Mouse (Mus musculus): ENCODE measurements around the gene Saa1. TPM values are rescaled to one million over a fixed set of nuclear protein-coding genes. Genes with fewer than 3 reads are reported as not detected.

The Saa1 gene
- polyA plus RNA-seq, 1 experiment from 2014 or later, result 3.7 TPM

DNA sequence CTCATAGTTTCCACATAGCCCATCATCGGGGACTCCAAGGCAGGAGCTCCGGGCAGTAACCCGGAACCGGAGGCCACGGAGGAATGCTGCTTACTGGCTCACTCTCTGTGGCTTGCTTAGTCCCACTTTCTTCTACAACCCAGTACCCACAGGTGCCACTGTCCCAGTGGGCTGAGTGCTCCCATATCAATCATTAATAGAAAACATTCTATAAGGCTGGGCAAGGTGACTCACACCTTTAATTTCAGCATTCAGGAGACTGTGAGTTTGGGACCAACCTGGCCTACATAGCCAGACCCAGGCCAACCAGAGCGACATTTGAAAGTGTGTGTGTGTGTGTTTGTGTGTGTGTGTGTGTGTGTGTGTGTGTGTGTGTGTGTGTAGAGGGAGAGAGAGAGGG lies 19.4 kb downstream of the Saa1 start:
- 82% methylated on average over 6 of the region's 6 CpGs for WGBS
- TF ChIP-seq CTCF (IDR thresholded peaks at IDR 0.05; ENCODE audit: low read depth), result no peak

DNA sequence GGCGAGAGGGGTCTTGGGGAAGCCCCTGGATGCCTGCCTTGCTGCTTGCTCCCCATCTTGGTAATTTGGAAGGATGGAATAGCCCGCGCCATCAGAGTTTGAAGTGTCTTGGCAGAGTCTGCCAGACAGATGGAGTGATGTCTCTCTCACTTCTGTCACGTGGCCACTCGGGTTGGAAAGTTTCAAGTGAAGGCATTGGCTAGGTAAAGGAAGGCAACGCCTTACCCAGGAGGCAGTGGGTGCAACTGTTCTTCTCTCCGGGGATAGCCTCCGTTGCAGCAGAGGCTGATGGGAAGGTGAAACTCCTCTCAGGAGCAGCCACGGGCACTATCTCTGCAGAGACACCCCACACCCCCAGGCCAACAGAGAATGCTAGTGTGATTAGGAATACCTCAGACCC lies 22.3 kb downstream of the Saa1 start:
- H3K4me1 ChIP-seq (replicated peaks; ENCODE audit: insufficient read depth, low read length), result no peaks in the 10 kb centered on the region
- H3K36me3 ChIP-seq (ENCODE audit: insufficient read depth, low read length), result no peaks in the 10 kb centered on the region
- H3K9ac ChIP-seq (ENCODE audit: low read depth, low read length), result no peak overlapping the region
- no peak overlapping the region for H3K4me2 ChIP-seq (ENCODE audit: low read length)
- no peak for DNase-seq (ENCODE audit: low spot score)
- H3K27me3 ChIP-seq (ENCODE audit: insufficient read depth, low read length), result no peaks in the 10 kb centered on the region
- H3K9me3 ChIP-seq (replicated peaks; ENCODE audit: low read length), result no peaks in the 10 kb centered on the region
- H3K27ac ChIP-seq, result no peak overlapping the region
- H3K4me3 ChIP-seq (replicated peaks; ENCODE audit: low read depth, low read length), result no peak overlapping the region
- 84% methylated on average over 9 of the region's 9 CpGs for WGBS
- TF ChIP-seq CTCF (IDR thresholded peaks at IDR 0.05; ENCODE audit: low read depth), result no peak
- no peak for ATAC-seq (replicated peaks; ENCODE audit: low FRiP score, low read depth)

More for the DNA sequence above, 19.4 kb downstream of the Saa1 start:
- Histone ChIP-seq H3K4me1 (replicated peaks; ENCODE audit: insufficient read depth, low read length) (no peaks in the 10 kb centered on the region), H3K9ac (ENCODE audit: low read depth, low read length) (no peak overlapping the region), H3K9me3 (replicated peaks; ENCODE audit: low read length) (no peaks in the 10 kb centered on the region), H3K4me2 (ENCODE audit: low read length) (no peak overlapping the region), H3K27me3 (ENCODE audit: insufficient read depth, low read length) (no peaks in the 10 kb centered on the region), H3K4me3 (replicated peaks; ENCODE audit: low read depth, low read length) (no peak overlapping the region), H3K27ac (no peak overlapping the region), H3K36me3 (ENCODE audit: insufficient read depth, low read length) (no peaks in the 10 kb centered on the region)
- no peak for ATAC-seq (replicated peaks; ENCODE audit: low FRiP score, low read depth)
- DNase-seq (ENCODE audit: low spot score), result no peak

DNA sequence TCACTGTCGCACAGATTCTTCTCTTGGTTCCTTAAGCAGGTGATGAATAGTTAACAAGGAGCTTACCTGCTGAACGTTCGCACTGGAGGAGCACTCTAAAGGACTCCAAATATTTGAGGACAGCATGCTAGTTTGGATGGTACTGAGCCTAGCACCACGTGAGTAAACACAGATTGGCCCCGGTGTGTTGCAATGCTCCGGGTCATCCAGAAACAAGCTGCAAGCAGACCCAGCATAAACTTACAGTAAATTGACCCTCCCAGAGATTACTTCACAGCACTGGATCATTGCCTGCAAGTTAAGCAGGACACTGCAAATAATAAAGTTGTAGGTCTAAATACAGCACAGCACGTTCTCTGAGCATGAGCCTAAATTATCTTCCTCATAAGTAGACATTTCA lies 23.3 kb downstream of the Saa1 start:
- no peaks in the 10 kb centered on the region for H3K27me3 ChIP-seq (ENCODE audit: insufficient read depth, low read length)
- H3K9ac ChIP-seq (ENCODE audit: low read depth, low read length), result no peak overlapping the region
- DNase-seq (ENCODE audit: low spot score) (no peak), ATAC-seq (replicated peaks; ENCODE audit: low FRiP score, low read depth) (no peak)
- H3K27ac ChIP-seq, result no peak overlapping the region
- H3K36me3 ChIP-seq (ENCODE audit: insufficient read depth, low read length), result no peaks in the 10 kb centered on the region
- no peak for TF ChIP-seq CTCF (IDR thresholded peaks at IDR 0.05; ENCODE audit: low read depth)
- no peaks in the 10 kb centered on the region for H3K9me3 ChIP-seq (replicated peaks; ENCODE audit: low read length)
- no peak overlapping the region for H3K4me3 ChIP-seq (replicated peaks; ENCODE audit: low read depth, low read length)
- WGBS, result 70% methylated on average over 7 of the region's 7 CpGs
- H3K4me1 ChIP-seq (replicated peaks; ENCODE audit: insufficient read depth, low read length), result no peaks in the 10 kb centered on the region
- H3K4me2 ChIP-seq (ENCODE audit: low read length), result no peak overlapping the region

DNA sequence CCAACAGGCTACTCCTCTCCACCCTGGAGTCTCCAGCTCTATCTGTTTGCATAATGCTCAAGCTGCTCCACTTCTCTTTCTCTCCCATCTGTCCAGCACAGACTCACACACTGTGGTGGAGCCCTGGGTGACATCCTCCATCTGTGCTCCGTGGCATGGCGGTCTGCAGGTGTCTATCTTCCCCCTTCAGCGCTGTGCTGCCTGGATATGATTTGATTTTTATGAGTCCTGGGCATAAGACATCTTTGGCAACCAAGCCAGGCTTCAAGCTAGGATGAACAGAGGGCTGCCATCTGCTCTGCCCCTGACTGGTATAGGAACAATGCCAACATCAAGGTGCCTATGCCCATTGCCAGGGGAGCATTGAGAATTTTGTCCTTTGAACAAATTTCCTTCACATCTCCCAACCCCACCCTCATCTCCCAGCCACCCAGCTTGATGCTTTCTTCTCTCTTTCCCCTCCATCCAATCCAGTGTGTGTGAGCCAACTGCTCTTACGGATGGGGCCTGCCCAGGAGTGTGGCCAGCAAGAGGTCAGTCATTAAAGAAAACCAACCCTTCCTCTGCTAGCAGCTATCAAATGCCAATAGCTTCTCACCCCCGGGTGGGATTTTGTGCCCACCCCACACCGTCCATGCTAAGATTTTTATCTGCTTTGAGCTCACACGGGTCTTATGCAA lies 24.0 kb downstream of the Saa1 start:
- DNase-seq (ENCODE audit: low spot score) (no peak), ATAC-seq (replicated peaks; ENCODE audit: low FRiP score, low read depth) (no peak)
- no peaks in the 10 kb centered on the region for H3K27me3 ChIP-seq (ENCODE audit: insufficient read depth, low read length)
- H3K27ac ChIP-seq, result no peak overlapping the region
- 78% methylated on average over 7 of the region's 7 CpGs for WGBS
- H3K9me3 ChIP-seq (replicated peaks; ENCODE audit: low read length), result no peaks in the 10 kb centered on the region
- no peak for TF ChIP-seq CTCF (IDR thresholded peaks at IDR 0.05; ENCODE audit: low read depth)
- H3K4me2 ChIP-seq (ENCODE audit: low read length), result no peak overlapping the region
- H3K9ac ChIP-seq (ENCODE audit: low read depth, low read length), result no peak overlapping the region
- no peaks in the 10 kb centered on the region for H3K36me3 ChIP-seq (ENCODE audit: insufficient read depth, low read length)
- no peaks in the 10 kb centered on the region for H3K4me1 ChIP-seq (replicated peaks; ENCODE audit: insufficient read depth, low read length)
- H3K4me3 ChIP-seq (replicated peaks; ENCODE audit: low read depth, low read length), result no peak overlapping the region

DNA sequence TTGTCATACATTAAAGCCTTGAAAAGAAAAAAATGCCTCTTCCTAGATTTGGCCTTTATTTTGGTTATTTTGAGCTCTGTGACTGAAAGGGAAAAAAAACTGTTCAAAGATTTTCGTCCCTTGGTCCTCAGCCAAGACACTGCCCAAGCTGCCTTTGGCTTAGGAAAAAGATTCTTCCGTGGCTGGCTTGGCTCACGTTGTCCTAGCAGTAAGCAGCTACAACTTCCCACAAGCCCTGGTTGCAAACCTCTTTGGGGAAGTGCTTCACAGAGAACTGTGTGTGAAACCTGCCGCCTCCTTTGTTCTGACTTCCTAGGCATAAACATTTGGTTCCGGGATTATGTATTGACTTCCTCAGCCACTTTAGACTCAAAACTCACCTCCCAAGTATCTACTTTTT lies 25.9 kb downstream of the Saa1 start:
- WGBS, result 38% methylated on average over 5 of the region's 5 CpGs
- Histone ChIP-seq H3K27ac (no peak overlapping the region), H3K4me3 (replicated peaks; ENCODE audit: low read depth, low read length) (no peak overlapping the region), H3K9me3 (replicated peaks; ENCODE audit: low read length) (no peaks in the 10 kb centered on the region), H3K9ac (ENCODE audit: low read depth, low read length) (no peak overlapping the region), H3K36me3 (ENCODE audit: insufficient read depth, low read length) (no peaks in the 10 kb centered on the region), H3K4me2 (ENCODE audit: low read length) (no peak overlapping the region), H3K4me1 (replicated peaks; ENCODE audit: insufficient read depth, low read length) (no peaks in the 10 kb centered on the region), H3K27me3 (ENCODE audit: insufficient read depth, low read length) (no peaks in the 10 kb centered on the region)
- ATAC-seq (replicated peaks; ENCODE audit: low FRiP score, low read depth) (no peak), DNase-seq (ENCODE audit: low spot score) (no peak)
- TF ChIP-seq CTCF (IDR thresholded peaks at IDR 0.05; ENCODE audit: low read depth), result no peak

DNA sequence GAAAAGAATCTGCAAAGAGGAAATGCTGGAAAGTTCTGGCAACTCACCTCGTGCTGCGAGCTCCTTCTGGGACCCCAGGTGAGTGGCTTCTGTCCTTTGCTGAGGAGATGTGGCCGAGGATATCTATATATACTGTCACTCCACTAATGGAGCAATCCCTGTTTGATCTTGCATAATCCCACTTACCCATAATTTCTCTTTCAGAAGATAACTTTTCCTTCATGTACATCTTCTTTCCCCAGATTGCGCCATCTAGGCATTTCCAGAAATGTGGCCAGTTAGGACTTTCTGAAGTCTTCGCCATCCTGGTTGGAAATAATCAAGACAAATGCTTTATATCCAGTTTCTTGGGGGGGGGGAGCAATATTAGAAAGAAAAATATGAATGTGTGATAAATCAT lies 27.2 kb downstream of the Saa1 start, which contains the start of gene Saa3:
Saa3 (minus strand) TSS at position 101 of the 400 bp plus-strand sequence.
- Histone ChIP-seq H3K27me3 (ENCODE audit: insufficient read depth, low read length) (no peaks in the 10 kb centered on the region), H3K4me3 (replicated peaks; ENCODE audit: low read depth, low read length) (no peak within 1 kb of the TSS), H3K4me2 (ENCODE audit: low read length) (no peak within 1 kb of the TSS), H3K9me3 (replicated peaks; ENCODE audit: low read length) (no peaks in the 10 kb centered on the region), H3K4me1 (replicated peaks; ENCODE audit: insufficient read depth, low read length) (no peaks in the 10 kb centered on the region), H3K27ac (no peak within 1 kb of the TSS), H3K36me3 (ENCODE audit: insufficient read depth, low read length) (no peaks in the 10 kb centered on the region), H3K9ac (ENCODE audit: low read depth, low read length) (no peak within 1 kb of the TSS)
- 86% methylated on average over 5 of the region's 5 CpGs for WGBS
- ATAC-seq (replicated peaks; ENCODE audit: low FRiP score, low read depth), result no peak
- TF ChIP-seq CTCF (IDR thresholded peaks at IDR 0.05; ENCODE audit: low read depth), result no peak
- no peak for DNase-seq (ENCODE audit: low spot score)

DNA sequence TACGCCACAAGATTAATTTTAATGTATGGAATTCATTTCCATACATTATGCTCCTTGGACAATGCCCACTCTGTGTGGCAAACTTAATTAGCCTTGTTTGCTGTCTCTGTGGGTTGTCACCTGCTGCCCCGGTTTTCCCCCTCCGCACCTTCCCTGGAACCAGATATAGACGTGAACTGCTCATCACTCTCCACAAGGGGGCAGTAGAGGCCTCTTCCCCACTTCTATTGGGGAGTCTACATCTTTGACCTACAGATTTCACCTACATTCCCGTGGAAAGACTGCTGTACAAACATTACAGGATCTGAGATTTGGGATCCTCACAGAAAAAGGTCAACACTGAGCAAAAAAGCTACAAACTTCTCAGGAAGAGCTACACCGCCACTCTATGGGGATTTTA lies 28.3 kb downstream of the Saa1 start:
- Histone ChIP-seq H3K27me3 (ENCODE audit: insufficient read depth, low read length) (no peaks in the 10 kb centered on the region), H3K36me3 (ENCODE audit: insufficient read depth, low read length) (no peaks in the 10 kb centered on the region), H3K9ac (ENCODE audit: low read depth, low read length) (no peak overlapping the region), H3K4me1 (replicated peaks; ENCODE audit: insufficient read depth, low read length) (no peaks in the 10 kb centered on the region), H3K4me2 (ENCODE audit: low read length) (no peak overlapping the region), H3K27ac (no peak overlapping the region), H3K9me3 (replicated peaks; ENCODE audit: low read length) (no peaks in the 10 kb centered on the region), H3K4me3 (replicated peaks; ENCODE audit: low read depth, low read length) (no peak overlapping the region)
- DNase-seq (ENCODE audit: low spot score) (peak; percentile 75), ATAC-seq (replicated peaks; ENCODE audit: low FRiP score, low read depth) (no peak)
- TF ChIP-seq CTCF (IDR thresholded peaks at IDR 0.05; ENCODE audit: low read depth), result peak; percentile 89
- WGBS, result 32% methylated on average over 6 of the region's 6 CpGs

Data from kidney, postnatal 0 days (tissue).